Mouse (Mus musculus): ENCODE measurements around the gene Nt5m.

- TF ChIP-seq POLR2A (IDR thresholded peaks at IDR 0.05; ENCODE audit: borderline replicate concordance, extremely low read depth, insufficient read depth, insufficient read length, poor library complexity, severe bottlenecking), result no peak
- TF ChIP-seq CTCF (IDR thresholded peaks at IDR 0.05; ENCODE audit: borderline replicate concordance, extremely low read depth, insufficient read depth, insufficient read length), result no peak
Measured at GRCm38 (mm10) chr11:59852865-59853264, 13.6 kb downstream of the Nt5m start.
